In genomic region chr17:32162112-32162850, GRCm38 (mm10) we compare ENCODE assay signal across 8 mouse cellular contexts. TPM values are rescaled to one million over a fixed set of nuclear protein-coding genes. Genes with fewer than 3 reads are reported as not detected.
DNase-seq lines count a peak whose midpoint lies in the region; ATAC-seq lines count a peak whose summit lies in the region.

No protein-coding gene starts in this region.

- peak; percentile 56 for ATAC-seq in granulocyte monocyte progenitor cell, adult 5-6 weeks (replicated peaks; ENCODE audit: poor library complexity, severe bottlenecking)
- peak; percentile 59 for ATAC-seq in intestine, embryonic 14.5 days (replicated peaks; ENCODE audit: low FRiP score, low TSS enrichment, low read depth)
- no peak for ATAC-seq in limb, embryonic 11.5 days (ENCODE audit: insufficient number of reproducible peaks, low FRiP score, low TSS enrichment, low read depth)

- peak overlapping the region; percentile 38 for H3K4me3 ChIP-seq in intestine, embryonic 14.5 days (ENCODE audit: low read depth, low read length)
- peak overlapping the region; percentile 35 for H3K4me3 ChIP-seq in limb, embryonic 11.5 days (ENCODE audit: low read depth, low read length)
- peak overlapping the region; percentile 69 for H3K4me3 ChIP-seq in midbrain, embryonic 10.5 days

- 2% methylated on average over 58 of the region's 58 CpGs for WGBS in intestine, embryonic 14.5 days
- WGBS in limb, embryonic 11.5 days = 2% methylated on average over 58 of the region's 58 CpGs
- WGBS in midbrain, embryonic 10.5 days = 3% methylated on average over 58 of the region's 58 CpGs

- H3K4me2 ChIP-seq in intestine, embryonic 14.5 days (ENCODE audit: low read length) = peak overlapping the region; percentile 57
- peak overlapping the region; percentile 74 for H3K4me2 ChIP-seq in limb, embryonic 11.5 days (ENCODE audit: low read depth, severe bottlenecking)

- H3K4me1 ChIP-seq in intestine, embryonic 14.5 days (replicated peaks; ENCODE audit: control insufficient read depth, insufficient read depth, low read length) = peaks cover 31% of the 10 kb centered on the region
- peaks cover 25% of the 10 kb centered on the region for H3K4me1 ChIP-seq in limb, embryonic 11.5 days (ENCODE audit: control insufficient read depth, insufficient read depth, low read length)
- peaks cover 61% of the 10 kb centered on the region for H3K4me1 ChIP-seq in midbrain, embryonic 10.5 days

- H3K36me3 ChIP-seq in intestine, embryonic 14.5 days (ENCODE audit: control insufficient read depth, insufficient read depth, low read length) = peaks cover 21% of the 10 kb centered on the region
- H3K36me3 ChIP-seq in limb, embryonic 11.5 days (ENCODE audit: control insufficient read depth, insufficient read depth, low read length) = peaks cover 2% of the 10 kb centered on the region; the same call in 1 of the 2 replicates
- H3K36me3 ChIP-seq in midbrain, embryonic 10.5 days = peaks cover 57% of the 10 kb centered on the region

- H3K9ac ChIP-seq in intestine, embryonic 14.5 days (ENCODE audit: low read length) = peak overlapping the region; percentile 35
- peak overlapping the region; percentile 51 for H3K9ac ChIP-seq in limb, embryonic 11.5 days (ENCODE audit: low read length)

- H3K27ac ChIP-seq in intestine, embryonic 14.5 days (ENCODE audit: low read depth) = peak overlapping the region; percentile 10; the same call in 1 of the 2 replicates
- H3K27ac ChIP-seq in limb, embryonic 11.5 days (replicated peaks; ENCODE audit: low read depth, low read length) = no peak overlapping the region
- peak overlapping the region; percentile 82 for H3K27ac ChIP-seq in midbrain, embryonic 10.5 days (replicated peaks)

- H3K27me3 ChIP-seq in intestine, embryonic 14.5 days (replicated peaks; ENCODE audit: control insufficient read depth, insufficient read depth, low read length) = no peaks in the 10 kb centered on the region
- no peaks in the 10 kb centered on the region for H3K27me3 ChIP-seq in limb, embryonic 11.5 days (ENCODE audit: control insufficient read depth, insufficient read depth, low read length)
- peaks cover 14% of the 10 kb centered on the region for H3K27me3 ChIP-seq in midbrain, embryonic 10.5 days (ENCODE audit: low read depth, poor library complexity, severe bottlenecking)

- no peaks in the 10 kb centered on the region for H3K9me3 ChIP-seq in intestine, embryonic 14.5 days (ENCODE audit: control insufficient read depth, low read length)
- H3K9me3 ChIP-seq in limb, embryonic 11.5 days (ENCODE audit: control insufficient read depth, low read length) = no peaks in the 10 kb centered on the region
- no peaks in the 10 kb centered on the region for H3K9me3 ChIP-seq in midbrain, embryonic 10.5 days (replicated peaks)

- DNase-seq in adrenal gland, postnatal 14 days = peak; percentile 82
- DNase-seq in embryo, embryonic 10.5 days (ENCODE audit: low spot score) = peak; percentile 77
- DNase-seq in intestine, embryonic 14.5 days (ENCODE audit: low spot score) = peak; percentile 92
- peak; percentile 84 for DNase-seq in limb, embryonic 11.5 days (ENCODE audit: low spot score)
- peak; percentile 84 for DNase-seq in midbrain, embryonic 10.5 days (ENCODE audit: low spot score)
- peak; percentile 28 to 73 for DNase-seq in spleen, postnatal 10 days (ENCODE audit: low spot score in 2 of 2)
- no peak for DNase-seq in MN1 (ENCODE audit: low spot score)

RNA-seq across cellular contexts. Expression of gene Notch3, which starts 4.4 kb away (rescaled TPM):
- total RNA-seq in adrenal gland, postnatal 14 days (2021) = 22.9 and 26.2 TPM in 2 replicates
- total RNA-seq in granulocyte monocyte progenitor cell, adult 5-6 weeks (2014; fragmentation: Nextera tagmentation) = not detected in 2 replicates
- not detected in 2 replicates for total RNA-seq in granulocyte monocyte progenitor cell, adult 5-6 weeks (2017)
- 13.3 and 13.8 TPM in 2 replicates for polyA plus RNA-seq in intestine, embryonic 14.5 days (2014; fragmentation: Nextera tagmentation; extraction: Ambion mirVana)
- 23.5 and 26.0 TPM in 2 replicates for polyA plus RNA-seq in limb, embryonic 11.5 days (2014; fragmentation: Nextera tagmentation; extraction: Ambion mirVana)
- polyA plus RNA-seq in midbrain, embryonic 10.5 days (2016; fragmentation: Nextera tagmentation; extraction: Ambion mirVana) = 23.4 and 28.2 TPM in 2 replicates

RNA-seq across cellular contexts. Expression of gene Ephx3, which starts 27.1 kb away (rescaled TPM):
- total RNA-seq in adrenal gland, postnatal 14 days (2021) = 0.22 and 0.30 TPM in 2 replicates
- not detected in 2 replicates for total RNA-seq in granulocyte monocyte progenitor cell, adult 5-6 weeks (2014; fragmentation: Nextera tagmentation)
- not detected in 2 replicates for total RNA-seq in granulocyte monocyte progenitor cell, adult 5-6 weeks (2017)
- not detected in 2 replicates for polyA plus RNA-seq in intestine, embryonic 14.5 days (2014; fragmentation: Nextera tagmentation; extraction: Ambion mirVana)
- polyA plus RNA-seq in limb, embryonic 11.5 days (2014; fragmentation: Nextera tagmentation; extraction: Ambion mirVana) = 0.16 TPM in 1 of 2 replicates, not detected in the other
- 0.19 and 0.24 TPM in 2 replicates for polyA plus RNA-seq in midbrain, embryonic 10.5 days (2016; fragmentation: Nextera tagmentation; extraction: Ambion mirVana)
